In the genomic region with DNA sequence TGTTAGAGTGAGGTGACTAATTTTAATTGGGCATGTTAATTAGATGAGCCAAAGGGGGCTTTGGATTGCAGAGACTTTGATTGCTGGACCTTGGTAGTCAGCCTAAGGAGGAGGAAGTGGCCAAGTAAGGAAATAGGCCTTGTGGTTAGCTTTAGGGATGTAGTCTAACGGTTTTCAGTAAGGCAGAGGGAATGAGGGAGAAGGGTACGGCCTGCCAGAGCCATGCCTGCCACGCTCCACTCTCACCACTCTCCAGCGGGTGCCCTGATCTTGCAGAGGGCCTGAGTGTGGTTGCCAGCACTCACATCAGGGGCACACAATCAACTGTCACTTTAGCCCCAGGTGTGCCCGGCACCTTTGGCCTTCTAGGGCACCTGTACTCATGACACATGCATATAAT, we compare ENCODE assay signal across 30 mouse cellular contexts. TPM values are rescaled to one million over a fixed set of nuclear protein-coding genes. Genes with fewer than 3 reads are reported as not detected.
DNase-seq lines count a peak whose midpoint lies in the region; ATAC-seq and TF ChIP-seq lines count a peak whose summit lies in the region.
"Had no signal": no experiment of that assay in that cellular context is flagged by ENCODE, and none has a peak within 500 bp of the region (broad histone marks: within the 10 kb centered on the region; RNA-seq: fewer than 3 reads in every experiment).

No protein-coding gene starts in this region.

- DNase-seq in limb, embryonic 10.5 days (ENCODE audit: low spot score), result no peak
- no peak for DNase-seq in thymus, postnatal 4 days
- DNase-seq in layer of hippocampus, adult 11-12 months (ENCODE audit: low spot score), result no peak
- DNase-seq in thymus, adult 2 months, result no peak
- DNase-seq: adrenal gland, adult 2 months; adrenal gland, postnatal 14 days; B cell, adult 2 months; cerebellum, adult 11-12 months; cerebellum, adult 8-10 months; cerebellum, postnatal 10 days; cerebellum, postnatal 36 days; gastrocnemius, adult 2 months; gastrocnemius, postnatal 25 days; heart, adult 2 months had no signal

- H3K9me3 ChIP-seq in limb, embryonic 13.5 days, result no peaks in the 10 kb centered on the region
- no peaks in the 10 kb centered on the region for H3K9me3 ChIP-seq in limb, embryonic 10.5 days (replicated peaks)
- H3K9me3 ChIP-seq: forebrain, embryonic 10.5 days; forebrain, embryonic 13.5 days; G1E; heart, embryonic 10.5 days; heart, embryonic 13.5 days; hindbrain, embryonic 10.5 days; hindbrain, embryonic 13.5 days had no signal

- no peak overlapping the region for H3K4me2 ChIP-seq in limb, embryonic 13.5 days (replicated peaks)
- H3K4me2 ChIP-seq: forebrain, embryonic 13.5 days; heart, embryonic 13.5 days; hindbrain, embryonic 13.5 days had no signal

- no peak overlapping the region for H3K4me3 ChIP-seq in limb, embryonic 13.5 days
- no peak overlapping the region for H3K4me3 ChIP-seq in limb, embryonic 10.5 days
- H3K4me3 ChIP-seq in bone marrow macrophage, adult 2 months (ENCODE audit: insufficient read depth, low read length), result no peak overlapping the region
- no peak overlapping the region for H3K4me3 ChIP-seq in thymus, adult 2 months (ENCODE audit: control insufficient read depth, insufficient read depth, low read length)
- H3K4me3 ChIP-seq: forebrain, embryonic 10.5 days; forebrain, embryonic 13.5 days; gastrocnemius, adult 2 months; heart, adult 2 months; heart, embryonic 10.5 days; heart, embryonic 13.5 days; hindbrain, embryonic 10.5 days; hindbrain, embryonic 13.5 days had no signal

- peaks cover 10% of the 10 kb centered on the region; the same call in 1 of the 2 replicates for H3K4me1 ChIP-seq in limb, embryonic 13.5 days
- peaks cover 9% of the 10 kb centered on the region; the same call in 1 of the 2 replicates for H3K4me1 ChIP-seq in limb, embryonic 10.5 days
- H3K4me1 ChIP-seq in bone marrow macrophage, adult 2 months (ENCODE audit: control insufficient read depth, insufficient read depth, low read length), result peaks cover 17% of the 10 kb centered on the region
- 0 out of 2 replicates have a peak, but pooled peaks cover 6% of the 10 kb centered on the region for H3K4me1 ChIP-seq in thymus, adult 2 months (replicated peaks; ENCODE audit: control insufficient read depth, insufficient read depth, low read length)
- H3K4me1 ChIP-seq: hindbrain, embryonic 10.5 days had no signal

- peak overlapping the region; percentile 6; the same call in 1 of the 2 replicates for H3K27ac ChIP-seq in limb, embryonic 13.5 days
- no peak overlapping the region for H3K27ac ChIP-seq in limb, embryonic 10.5 days
- H3K27ac ChIP-seq in bone marrow macrophage, adult 2 months (ENCODE audit: insufficient read depth, low read depth, low read length), result peak overlapping the region; percentile 19; the same call in 1 of the 2 replicates
- no peak overlapping the region for H3K27ac ChIP-seq in thymus, adult 2 months (ENCODE audit: control insufficient read depth, insufficient read depth, low read length)
- H3K27ac ChIP-seq: forebrain, embryonic 10.5 days; forebrain, embryonic 13.5 days; gastrocnemius, adult 2 months; heart, adult 2 months; heart, embryonic 10.5 days; heart, embryonic 13.5 days; hindbrain, embryonic 10.5 days; hindbrain, embryonic 13.5 days; hindbrain, postnatal 0 days had no signal

- no peak for TF ChIP-seq POLR2A in bone marrow macrophage, adult 2 months (IDR thresholded peaks at IDR 0.05; ENCODE audit: borderline replicate concordance, low read depth, low read length)
- TF ChIP-seq POLR2A in thymus, adult 2 months (IDR thresholded peaks at IDR 0.05; ENCODE audit: control insufficient read depth, extremely low read depth, insufficient read depth, low read length, poor library complexity), result no peak

- H3K36me3 ChIP-seq in limb, embryonic 13.5 days, result peaks cover 45% of the 10 kb centered on the region
- peaks cover 30% of the 10 kb centered on the region for H3K36me3 ChIP-seq in limb, embryonic 10.5 days
- H3K36me3 ChIP-seq in thymus, adult 2 months (ENCODE audit: control insufficient read depth, insufficient read depth, low read length), result peaks cover 31% of the 10 kb centered on the region

- 79% methylated on average over 5 of the region's 5 CpGs for WGBS in limb, embryonic 13.5 days
- 84% methylated on average over 5 of the region's 5 CpGs for WGBS in limb, embryonic 10.5 days
- WGBS in thymus, adult 2 months, result 55% methylated on average over 5 of the region's 5 CpGs

- no peak for ATAC-seq in limb, embryonic 13.5 days (ENCODE audit: low FRiP score, low read depth)
- ATAC-seq in hematopoietic stem cell, adult 5-6 weeks (replicated peaks in 1 of 2; ENCODE audit: insufficient read depth in 1 of 2, low FRiP score in 2 of 2, low TSS enrichment in 1 of 2, low read depth in 1 of 2, poor library complexity in 2 of 2, severe bottlenecking in 2 of 2), result peak; percentile 39 to 59; a peak in 2 of 4 replicates
- peak; percentile 78 for ATAC-seq in megakaryocyte progenitor cell, adult 5-6 weeks (replicated peaks; ENCODE audit: poor library complexity)
- ATAC-seq: forebrain, embryonic 13.5 days; forebrain, embryonic 16.5 days; hindbrain, postnatal 0 days; inflammation-experienced regulatory T-cells, adult 6 months; Patski had no signal

- no peak for TF ChIP-seq CTCF in bone marrow macrophage, adult 2 months (IDR thresholded peaks at IDR 0.05; ENCODE audit: low read depth, low read length)
- TF ChIP-seq CTCF in thymus, adult 2 months (IDR thresholded peaks at IDR 0.05; ENCODE audit: borderline replicate concordance, control insufficient read depth, extremely low read depth, insufficient read depth, low read length, poor library complexity), result no peak

- H3K27me3 ChIP-seq in limb, embryonic 13.5 days, result no peaks in the 10 kb centered on the region
- H3K27me3 ChIP-seq in limb, embryonic 10.5 days (ENCODE audit: low read depth, poor library complexity, severe bottlenecking), result no peaks in the 10 kb centered on the region
- H3K27me3 ChIP-seq in thymus, adult 2 months (ENCODE audit: control insufficient read depth, insufficient read depth, low read length), result no peaks in the 10 kb centered on the region
- H3K27me3 ChIP-seq: CH12.LX; forebrain, embryonic 13.5 days; heart, embryonic 13.5 days; hindbrain, embryonic 13.5 days; Patski had no signal

- no peak overlapping the region for H3K9ac ChIP-seq in limb, embryonic 13.5 days
- H3K9ac ChIP-seq: forebrain, embryonic 13.5 days; heart, embryonic 13.5 days; hindbrain, embryonic 13.5 days had no signal

RNA-seq across cellular contexts. Expression of gene Haao, which starts 57.6 kb away (rescaled TPM):
- 1.3 TPM in 2 replicates for polyA plus RNA-seq in limb, embryonic 13.5 days (2015; fragmentation: Nextera tagmentation; extraction: Ambion mirVana)
- 0.70 and 0.99 TPM in 2 replicates for polyA plus RNA-seq in limb, embryonic 10.5 days (2016; fragmentation: Nextera tagmentation; extraction: Ambion mirVana)
- polyA plus RNA-seq in bone marrow macrophage, adult 2 months (2012; ENCODE audit: insufficient read depth, insufficient read length, missing spikeins), result 0.79 and 1.6 TPM in 2 replicates
- 30.9 and 33.2 TPM in 2 replicates for total RNA-seq in hematopoietic stem cell, adult 5-6 weeks (2017)
- 21.6 and 34.9 TPM in 2 replicates for total RNA-seq in megakaryocyte progenitor cell, adult 5-6 weeks (2015)
- total RNA-seq in megakaryocyte progenitor cell, adult 5-6 weeks (2017), result 22.0 and 22.2 TPM in 2 replicates
- polyA plus RNA-seq in thymus, adult 2 months (2012; rRNA removed), result 10.4 and 11.4 TPM in 2 replicates
- total RNA-seq: gastrocnemius, adult 2 months; gastrocnemius, postnatal 25 days had no signal
- polyA plus RNA-seq: forebrain, embryonic 13.5 days; Patski had no signal

Comparison
In these comparisons a context has a peak if more than half of its experiments do, and no peak if none do; other contexts are left out.
1. H3K27ac ChIP-seq: peak in limb, embryonic 13.5 days (single experiment) and bone marrow macrophage, adult 2 months (single experiment); none in limb, embryonic 10.5 days (single experiment) and thymus, adult 2 months (single experiment).